Mouse (Mus musculus) cerebellum, adult 9-10 months (tissue): ENCODE results near the gene Ttpal.
"Not testable (repeated sequence)": the region's sequence is repeated elsewhere in the genome, so short reads cannot be mapped to it uniquely, and the experiment has no call there.

Experiments used
- DNase-seq: peaks from one replicate; pipeline ENCODE4 v3.0.0; 2022

Ttpal gene

GRCm38 (mm10) chr2:163593636-163594282 lies 8.4 kb upstream of the Ttpal start:
- DNase-seq: no peak

GRCm38 (mm10) chr2:163595119-163595518 lies 7.0 kb upstream of the Ttpal start:
- DNase-seq: no peak

- DNase-seq: no peak
These were observed 5.8 kb upstream of the Ttpal start for GRCm38 (mm10) chr2:163596057-163596872.

GRCm38 (mm10) chr2:163596873-163597155 lies 5.3 kb upstream of the Ttpal start:
- DNase-seq: no peak

GRCm38 (mm10) chr2:163597661-163598060 lies 4.5 kb upstream of the Ttpal start:
- DNase-seq: no peak

- DNase-seq: peak; percentile 63
These were observed 2.9 kb upstream of the Ttpal start for GRCm38 (mm10) chr2:163599226-163599625.

GRCm38 (mm10) chr2:163601066-163601465 lies 1.0 kb upstream of the Ttpal start:
- no peak for DNase-seq

GRCm38 (mm10) chr2:163601712-163602100 lies 408 bp upstream of the Ttpal start:
- DNase-seq: peak; percentile 36

GRCm38 (mm10) chr2:163606161-163606560 lies 4.0 kb downstream of the Ttpal start:
- DNase-seq: no peak

- DNase-seq: no peak
These were observed 5.9 kb downstream of the Ttpal start for GRCm38 (mm10) chr2:163608008-163608407.

GRCm38 (mm10) chr2:163609281-163609975 lies 7.3 kb downstream of the Ttpal start:
- peak; percentile 52 for DNase-seq

GRCm38 (mm10) chr2:163611176-163611575 lies 9.1 kb downstream of the Ttpal start:
- DNase-seq: no peak

- no peak for DNase-seq
These were observed 11.1 kb downstream of the Ttpal start for GRCm38 (mm10) chr2:163613206-163613605.

- DNase-seq: no peak
These were observed 11.9 kb downstream of the Ttpal start for GRCm38 (mm10) chr2:163613990-163614389.

GRCm38 (mm10) chr2:163615401-163615800 lies 13.3 kb downstream of the Ttpal start:
- no peak for DNase-seq

GRCm38 (mm10) chr2:163615906-163616651 lies 14.0 kb downstream of the Ttpal start:
- DNase-seq: no peak

GRCm38 (mm10) chr2:163616652-163617227 lies 14.6 kb downstream of the Ttpal start:
- DNase-seq: no peak

- DNase-seq: no peak
These were observed 15.2 kb downstream of the Ttpal start for GRCm38 (mm10) chr2:163617232-163617863.

GRCm38 (mm10) chr2:163617874-163618273 lies 15.8 kb downstream of the Ttpal start:
- DNase-seq: no peak

- no peak for DNase-seq
These were observed 18.3 kb downstream of the Ttpal start for GRCm38 (mm10) chr2:163620451-163620850.

- not testable (repeated sequence) for DNase-seq
These were observed 19.3 kb downstream of the Ttpal start for GRCm38 (mm10) chr2:163621401-163621800.

GRCm38 (mm10) chr2:163631223-163631622 lies 29.1 kb downstream of the Ttpal start:
- no peak for DNase-seq
